ENCODE assay signal across 8 mouse cellular contexts in genomic region chr8:109868003-109868679, GRCm38 (mm10). TPM values are rescaled to one million over a fixed set of nuclear protein-coding genes. Genes with fewer than 3 reads are reported as not detected.
DNase-seq lines count a peak whose midpoint lies in the region; ATAC-seq lines count a peak whose summit lies in the region.

Phlpp2 (plus strand) TSS chr8:109868542.

- peak; percentile 91 for ATAC-seq in common myeloid progenitor, adult 5-6 weeks (replicated peaks; ENCODE audit: low read depth, poor library complexity, severe bottlenecking)

- no peaks in the 10 kb centered on the region for H3K27me3 ChIP-seq in megakaryocyte, embryonic 14.5 days (replicated peaks)

- DNase-seq in ZHBTc4 (ENCODE audit: low read depth, low spot score), result peak; percentile 97
- DNase-seq in gastrocnemius, adult 8-10 months (ENCODE audit: low spot score in 2 of 2), result peak; percentile 89 to 91
- DNase-seq in hindlimb bud, embryonic 11.5 days (ENCODE audit: extremely low spot score, low read depth, low spot score), result peak; percentile 60
- DNase-seq in left cerebral cortex, adult 8-10 months (ENCODE audit: low spot score in 2 of 2), result peak; percentile 84 to 90
- DNase-seq in right cerebral cortex, postnatal 10 days (ENCODE audit: low spot score in 2 of 2), result peak; percentile 95 to 96
- DNase-seq in urinary bladder, postnatal 25 days (ENCODE audit: low spot score), result peak; percentile 98

- no peaks in the 10 kb centered on the region for H3K9me3 ChIP-seq in megakaryocyte, embryonic 14.5 days

- H3K36me3 ChIP-seq in megakaryocyte, embryonic 14.5 days (replicated peaks; ENCODE audit: low read length), result peaks cover 15% of the 10 kb centered on the region

- H3K4me3 ChIP-seq in megakaryocyte, embryonic 14.5 days (replicated peaks), result peak within 1 kb of the TSS; percentile 97

- H3K4me1 ChIP-seq in megakaryocyte, embryonic 14.5 days, result peaks cover 63% of the 10 kb centered on the region

RNA-seq across cellular contexts. Expression of gene Phlpp2, which starts in this region (rescaled TPM):
- total RNA-seq in common myeloid progenitor, adult 5-6 weeks (2017), result 6.0 and 10.7 TPM in 2 replicates
- total RNA-seq in gastrocnemius, adult 8-10 months (2022), result 1 to 10 TPM; 2.3 to 2.9 (median 2.9) TPM
- total RNA-seq in left cerebral cortex, adult 8-10 months (2022), result 10 to 100 TPM; 32.5 to 35.5 (median 33.5) TPM
- polyA plus RNA-seq in megakaryocyte, embryonic 14.5 days (2012; ENCODE audit: insufficient read depth, low replicate concordance), result 0.45 TPM in 1 of 2 replicates, not detected in the other

Comparison
In these comparisons a context has a peak if more than half of its experiments do, and no peak if none do; other contexts are left out.
1. Peak in every context shown above with its lines: DNase-seq, ATAC-seq and H3K4me3 ChIP-seq.